Mouse (Mus musculus) forebrain, embryonic 10.5 days (tissue): ENCODE data around the gene Itprid1. TPM values are rescaled to one million over a fixed set of nuclear protein-coding genes. Genes with fewer than 3 reads are reported as not detected.

ENCODE experiments used
- DNase-seq: peaks from one replicate; pipeline ENCODE4 v3.0.0-alpha.2; 2017; ENCODE audit warnings: low spot score; ENCODE audit errors: extremely low spot score
- H3K27ac ChIP-seq: fragments of 300-500 bp; sonication (generic); 2 replicates; pipeline ENCODE4 v1.5.1; 2016; ENCODE audit warnings: mild to moderate bottlenecking
- H3K27me3 ChIP-seq: fragments of 300-500 bp; sonication (generic); 2 replicates; pipeline ENCODE4 v1.6.1; 2016; ENCODE audit warnings: mild to moderate bottlenecking; ENCODE audit not compliant: poor library complexity, severe bottlenecking
- H3K36me3 ChIP-seq: fragments of 300-500 bp; sonication (generic); replicated peaks from 2 replicates; pipeline ENCODE4 v1.6.1; 2016; ENCODE audit warnings: mild to moderate bottlenecking, moderate library complexity
- H3K4me1 ChIP-seq: fragments of 300-500 bp; sonication (generic); 2 replicates; pipeline ENCODE4 v1.6.1; 2016
- H3K4me3 ChIP-seq: fragments of 300-500 bp; sonication (generic); 2 replicates; pipeline ENCODE4 v1.5.1; 2016; ENCODE audit warnings: mild to moderate bottlenecking, moderate library complexity
- H3K9me3 ChIP-seq: fragments of 300-500 bp; sonication (generic); 2 replicates; pipeline ENCODE4 v1.6.1; 2016; ENCODE audit warnings: mild to moderate bottlenecking, moderate library complexity
- WGBS: fragments of 180-500 bp; shearing (Covaris S2); methylation state at CpG from one replicate; pipeline ENCODE4 v1.1.7; 2016; 5-methylcytosine and 5-hydroxymethylcytosine counted together
- polyA plus RNA-seq: library from polyadenylated mRNA; unstranded; fragments of >200 nt; fragmentation: Nextera tagmentation; extraction: Ambion mirVana; gene quantifications from 2 replicates; pipeline ENCODE4 v1.2.1, GENCODE M21; 2016

Itprid1 gene
- polyA plus RNA-seq, 1 experiment from 2014 or later, result not detected

GRCm38 (mm10) chr6:55920282-55920720 is 83.6 kb downstream of the Itprid1 start:
- DNase-seq, result no peak
- H3K4me3 ChIP-seq, result no peak overlapping the region

GRCm38 (mm10) chr6:55920866-55921630 is 84.4 kb downstream of the Itprid1 start:
- no peaks in the 10 kb centered on the region for H3K36me3 ChIP-seq
- H3K9me3 ChIP-seq, result no peaks in the 10 kb centered on the region
- no peak for DNase-seq
- 87% methylated on average over 4 of the region's 4 CpGs for WGBS
- no peak overlapping the region for H3K4me3 ChIP-seq
- H3K4me1 ChIP-seq, result peaks cover 9% of the 10 kb centered on the region
- H3K27me3 ChIP-seq, result no peaks in the 10 kb centered on the region
- peak overlapping the region; percentile 63; the same call in 1 of the 2 replicates for H3K27ac ChIP-seq

More at GRCm38 (mm10) chr6:55920282-55920720, 83.6 kb downstream of the Itprid1 start:
- peak overlapping the region; percentile 63; the same call in 1 of the 2 replicates for H3K27ac ChIP-seq
- H3K36me3 ChIP-seq, result no peaks in the 10 kb centered on the region
- 74% methylated on average over 3 of the region's 3 CpGs for WGBS
- H3K27me3 ChIP-seq, result no peaks in the 10 kb centered on the region
- no peaks in the 10 kb centered on the region for H3K9me3 ChIP-seq
- H3K4me1 ChIP-seq, result peaks cover 9% of the 10 kb centered on the region

- H3K4me1 ChIP-seq, result no peaks in the 10 kb centered on the region
- no peaks in the 10 kb centered on the region for H3K9me3 ChIP-seq
- H3K4me3 ChIP-seq, result no peak overlapping the region
- WGBS, result 94% methylated on average over 1 of the region's 1 CpGs
- DNase-seq, result no peak
- no peaks in the 10 kb centered on the region for H3K36me3 ChIP-seq
- H3K27ac ChIP-seq, result no peak overlapping the region
- no peaks in the 10 kb centered on the region for H3K27me3 ChIP-seq
Observed at GRCm38 (mm10) chr6:55944709-55945108, 108.0 kb downstream of the Itprid1 start.

- DNase-seq, result peak; percentile 48
- H3K36me3 ChIP-seq, result no peaks in the 10 kb centered on the region
- H3K9me3 ChIP-seq, result no peaks in the 10 kb centered on the region
- no peaks in the 10 kb centered on the region for H3K4me1 ChIP-seq
- H3K27me3 ChIP-seq, result no peaks in the 10 kb centered on the region
- no peak overlapping the region for H3K4me3 ChIP-seq
- 75% methylated on average over 8 of the region's 8 CpGs for WGBS
- no peak overlapping the region for H3K27ac ChIP-seq
Observed at GRCm38 (mm10) chr6:55950345-55951110, 113.8 kb downstream of the Itprid1 start.

GRCm38 (mm10) chr6:55972998-55973397 is 136.3 kb downstream of the Itprid1 start:
- no peak for DNase-seq
- Histone ChIP-seq H3K4me1 (no peaks in the 10 kb centered on the region), H3K27me3 (no peaks in the 10 kb centered on the region), H3K4me3 (no peak overlapping the region), H3K27ac (no peak overlapping the region), H3K36me3 (no peaks in the 10 kb centered on the region), H3K9me3 (no peaks in the 10 kb centered on the region)

- WGBS, result 81% methylated on average over 2 of the region's 2 CpGs
- Histone ChIP-seq H3K4me3 (no peak overlapping the region), H3K36me3 (no peaks in the 10 kb centered on the region)
Observed at GRCm38 (mm10) chr6:55979766-55980165, 143.1 kb downstream of the Itprid1 start.

GRCm38 (mm10) chr6:56008711-56009110 is 172.0 kb downstream of the Itprid1 start:
- no peaks in the 10 kb centered on the region for H3K4me1 ChIP-seq
- 78% methylated on average over 4 of the region's 4 CpGs for WGBS
- no peaks in the 10 kb centered on the region for H3K36me3 ChIP-seq
- no peak overlapping the region for H3K4me3 ChIP-seq
- no peak for DNase-seq
- H3K27me3 ChIP-seq, result no peaks in the 10 kb centered on the region
- H3K9me3 ChIP-seq, result no peaks in the 10 kb centered on the region
- no peak overlapping the region for H3K27ac ChIP-seq

More at GRCm38 (mm10) chr6:55979766-55980165, 143.1 kb downstream of the Itprid1 start:
- no peak overlapping the region for H3K27ac ChIP-seq
- no peaks in the 10 kb centered on the region for H3K4me1 ChIP-seq
- DNase-seq, result no peak
- H3K27me3 ChIP-seq, result no peaks in the 10 kb centered on the region
- no peaks in the 10 kb centered on the region for H3K9me3 ChIP-seq

- Histone ChIP-seq H3K4me1 (peaks cover 5% of the 10 kb centered on the region), H3K36me3 (no peaks in the 10 kb centered on the region), H3K27me3 (no peaks in the 10 kb centered on the region), H3K9me3 (no peaks in the 10 kb centered on the region), H3K4me3 (no peak overlapping the region), H3K27ac (no peak overlapping the region)
- 86% methylated on average over 5 of the region's 5 CpGs for WGBS
- no peak for DNase-seq
Observed at GRCm38 (mm10) chr6:56012384-56012783, 175.7 kb downstream of the Itprid1 start.

- H3K27ac ChIP-seq, result peak within 1 kb of the TSS; percentile 26; the same call in 1 of the 2 replicates
- no peaks in the 10 kb centered on the region for H3K9me3 ChIP-seq
- H3K4me1 ChIP-seq, result peaks cover 13% of the 10 kb centered on the region
- no peak within 1 kb of the TSS for H3K4me3 ChIP-seq
- H3K36me3 ChIP-seq, result no peaks in the 10 kb centered on the region
- WGBS, result 74% methylated on average over 16 of the region's 16 CpGs
- H3K27me3 ChIP-seq, result no peaks in the 10 kb centered on the region
- DNase-seq, result peak; percentile 36
Observed at GRCm38 (mm10) chr6:56017291-56017994, 180.7 kb downstream of the Itprid1 start, which contains the start of gene Ppp1r17. Ppp1r17 (plus strand) TSS chr6:56017497.

GRCm38 (mm10) chr6:56019632-56020031 is 182.9 kb downstream of the Itprid1 start:
- Histone ChIP-seq H3K27me3 (no peaks in the 10 kb centered on the region), H3K27ac (no peak overlapping the region), H3K4me3 (no peak overlapping the region), H3K9me3 (no peaks in the 10 kb centered on the region), H3K4me1 (peaks cover 13% of the 10 kb centered on the region), H3K36me3 (no peaks in the 10 kb centered on the region)
- WGBS, result 62% methylated on average over 2 of the region's 2 CpGs
- no peak for DNase-seq

GRCm38 (mm10) chr6:56025533-56025932 is 188.8 kb downstream of the Itprid1 start:
- H3K27me3 ChIP-seq, result no peaks in the 10 kb centered on the region
- no peaks in the 10 kb centered on the region for H3K36me3 ChIP-seq
- no peak overlapping the region for H3K4me3 ChIP-seq
- H3K27ac ChIP-seq, result no peak overlapping the region
- 71% methylated on average over 2 of the region's 2 CpGs for whole genome bisulfite sequencing
- DNase-seq, result no peak
- peaks cover 11% of the 10 kb centered on the region for H3K4me1 ChIP-seq
- H3K9me3 ChIP-seq, result no peaks in the 10 kb centered on the region

- WGBS, result 89% methylated on average over 6 of the region's 6 CpGs
- Histone ChIP-seq H3K9me3 (no peaks in the 10 kb centered on the region), H3K4me1 (peaks cover 13% of the 10 kb centered on the region), H3K36me3 (no peaks in the 10 kb centered on the region), H3K27me3 (no peaks in the 10 kb centered on the region), H3K4me3 (no peak overlapping the region), H3K27ac (no peak overlapping the region)
- no peak for DNase-seq
Observed at GRCm38 (mm10) chr6:56027318-56027717, 190.6 kb downstream of the Itprid1 start.
